Mouse (Mus musculus): ENCODE results near the gene Chst15. TPM values are rescaled to one million over a fixed set of nuclear protein-coding genes. Genes with fewer than 3 reads are reported as not detected.
A peak's percentile ranks its signal among the peaks of the same experiment; 100 is the strongest.

The Chst15 gene
- total RNA-seq, 2 experiments from 2014 or later = 33.0 to 34.1 TPM

DNA sequence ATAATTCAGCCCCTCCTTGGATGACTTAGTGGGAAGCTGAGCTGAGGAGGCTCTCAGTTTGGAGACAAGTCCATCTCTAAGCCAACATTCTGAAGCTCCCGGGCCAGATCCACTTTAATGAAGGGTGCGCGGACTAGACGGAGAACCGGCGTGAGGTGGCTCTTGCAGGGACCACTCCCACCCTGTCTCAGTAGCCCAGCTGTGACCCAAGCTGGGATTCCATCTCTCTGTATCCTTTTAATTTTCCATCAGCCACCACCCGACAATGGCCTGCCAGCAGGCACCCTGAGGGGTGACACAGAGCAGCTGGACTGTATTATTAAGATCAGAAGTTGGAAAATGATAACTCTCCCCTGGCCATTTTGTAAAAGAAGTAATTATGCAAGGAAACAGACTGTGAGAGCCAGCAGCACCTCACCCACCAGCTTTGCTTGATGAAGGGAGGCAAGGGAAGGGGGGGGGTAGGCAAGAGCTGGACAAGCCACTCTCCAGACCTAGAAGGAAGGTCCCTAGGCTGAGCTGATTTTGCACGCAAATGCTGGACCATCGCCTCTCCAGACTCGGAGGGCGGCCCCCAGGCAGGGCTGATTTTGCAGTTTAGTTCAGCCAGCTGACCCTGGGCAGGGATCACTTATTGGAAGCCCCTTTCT, 20.4 kb upstream of the Chst15 start:
- no peak for DNase-seq (ENCODE audit: low spot score in 2 of 2)

DNA sequence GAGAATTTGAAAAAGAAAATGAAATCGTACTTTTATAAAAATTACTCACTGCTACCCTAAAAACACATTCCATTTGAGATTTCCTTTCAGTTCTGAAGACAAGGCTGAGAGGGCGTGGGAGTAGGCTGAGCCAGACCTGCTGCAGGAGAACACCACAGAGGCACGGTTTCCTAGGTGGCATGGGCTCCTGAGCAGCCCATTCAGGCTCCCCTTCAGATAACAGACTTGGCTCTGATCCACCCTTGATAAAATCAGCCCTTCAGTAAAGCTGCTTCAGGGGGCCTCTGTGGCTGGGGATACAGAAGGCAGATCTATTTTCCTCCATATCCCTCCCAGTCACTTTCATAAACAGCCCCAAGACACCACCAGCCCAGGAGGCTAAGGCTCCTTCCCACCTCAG, 19.8 kb upstream of the Chst15 start:
- DNase-seq (ENCODE audit: low spot score in 2 of 2) = no peak

DNA sequence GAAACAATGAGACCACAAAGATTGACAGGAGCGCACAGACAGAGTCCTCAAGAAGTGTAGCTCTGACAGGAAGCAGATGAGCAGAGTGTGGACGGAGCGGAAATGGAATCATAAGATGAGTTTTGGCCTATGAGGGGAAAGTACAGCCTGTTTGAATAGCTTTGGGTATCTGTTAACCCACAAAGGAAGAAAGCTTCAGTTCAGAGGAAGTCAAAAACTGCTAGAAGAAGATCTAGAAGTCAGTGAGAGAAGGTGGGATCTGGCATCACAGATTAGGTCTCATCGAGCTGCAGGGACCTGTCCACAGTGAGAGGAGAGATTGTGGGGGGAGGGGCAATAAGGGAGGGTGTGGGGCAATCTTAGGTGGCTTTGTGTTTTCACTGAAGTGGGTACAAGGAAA, 18.3 kb upstream of the Chst15 start:
- no peak for DNase-seq (ENCODE audit: low spot score in 2 of 2)

GRCm38 (mm10) chr7:132333078-132333477, 16.1 kb upstream of the Chst15 start:
- no peak for DNase-seq (ENCODE audit: low spot score in 2 of 2)

DNA sequence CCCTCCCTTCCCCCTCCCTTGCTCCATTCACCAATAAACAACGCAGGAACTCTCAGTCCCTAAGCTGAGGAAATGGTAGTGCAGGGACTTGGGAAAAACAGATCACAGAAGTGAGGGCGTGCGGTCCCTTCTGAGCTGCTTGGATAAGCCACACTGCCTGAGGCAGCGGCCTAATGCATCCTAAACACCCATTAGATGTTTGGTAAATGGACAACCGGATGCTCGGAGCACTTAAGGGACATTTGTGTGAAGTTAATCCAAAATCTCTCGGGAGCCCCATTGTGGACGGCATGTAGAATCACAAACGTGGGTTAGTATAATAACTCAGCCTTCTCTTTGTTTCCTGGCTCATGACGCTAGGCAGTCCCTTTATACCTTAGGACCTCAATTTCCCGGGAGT, 15.1 kb upstream of the Chst15 start:
- DNase-seq (ENCODE audit: low spot score in 2 of 2) = no peak

DNA sequence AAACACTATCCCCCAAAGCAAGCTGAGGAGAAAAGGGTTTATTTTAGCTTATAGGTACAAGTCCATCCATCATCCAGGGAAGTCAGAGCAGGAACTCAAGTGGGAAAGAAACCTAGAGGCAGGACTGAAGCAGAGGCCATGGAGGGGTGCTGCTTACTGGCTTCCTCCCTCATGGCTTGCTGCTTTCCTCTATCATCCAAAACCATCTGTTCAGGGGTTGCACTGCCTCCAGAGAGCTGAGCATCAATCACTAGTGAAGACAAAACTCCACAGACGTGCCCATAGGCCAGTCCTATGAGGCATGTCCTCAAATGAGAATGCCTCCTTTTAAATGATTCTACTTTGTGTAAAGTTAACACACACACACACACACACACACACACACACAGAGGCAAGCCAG, 13.2 kb upstream of the Chst15 start:
- DNase-seq (ENCODE audit: low spot score in 2 of 2) = no peak

DNA sequence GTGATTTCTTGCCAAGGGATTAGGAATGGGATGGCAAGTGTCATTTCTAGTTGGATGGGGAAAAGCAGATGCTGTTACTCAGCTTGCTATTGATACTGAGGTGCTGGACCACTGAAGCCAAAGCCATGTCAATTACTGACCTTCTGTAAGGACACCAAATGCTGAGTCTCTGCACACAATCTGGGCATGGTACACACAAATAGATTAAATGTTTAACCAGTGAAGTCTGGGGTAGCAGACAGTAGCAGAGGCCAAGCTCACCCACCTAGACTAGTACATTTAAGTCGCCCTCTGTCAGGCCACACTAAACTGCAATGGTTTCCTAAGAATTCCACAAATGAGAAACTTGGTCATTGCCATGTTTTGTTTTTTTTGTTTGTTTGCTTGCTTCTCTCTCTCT, 11.6 kb upstream of the Chst15 start:
- DNase-seq (ENCODE audit: low spot score in 2 of 2) = no peak

DNA sequence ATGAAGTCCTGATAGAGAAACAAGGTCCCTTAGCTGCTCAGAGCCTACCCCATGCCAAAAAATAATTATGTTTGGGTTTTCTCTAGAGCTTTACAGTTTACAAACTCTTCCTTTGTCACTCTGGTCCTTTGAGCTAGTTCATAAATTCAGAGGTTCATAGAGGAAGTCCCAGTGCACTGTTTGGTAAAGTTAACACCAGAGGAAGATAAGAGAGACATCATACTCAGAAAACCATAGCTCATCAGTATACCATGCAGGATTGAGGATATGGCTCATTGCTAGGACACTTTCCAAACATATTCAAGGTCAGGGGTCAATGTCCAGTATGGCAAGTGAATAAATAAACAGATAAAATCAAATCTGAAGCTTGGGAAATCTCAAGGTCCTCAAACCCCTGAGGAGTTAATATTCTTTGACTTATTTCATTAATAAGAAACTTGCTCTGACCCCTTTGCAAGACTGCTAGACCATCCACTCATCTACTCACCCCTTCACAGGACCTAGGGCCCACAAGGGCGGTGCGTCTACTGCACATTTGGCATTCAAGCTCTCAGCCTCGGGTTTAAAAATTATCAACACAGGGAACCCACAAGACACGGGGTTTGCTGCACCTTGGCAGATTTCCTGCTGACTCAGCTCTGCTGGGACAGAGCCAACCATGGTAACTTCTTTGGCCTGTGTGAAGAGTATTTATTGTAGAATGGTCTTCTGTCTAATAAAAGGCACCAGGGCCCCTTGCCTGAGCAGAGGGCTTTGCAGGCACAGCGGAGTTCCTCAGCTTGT, 8.7 kb upstream of the Chst15 start:
- peak; percentile 32 to 39 for DNase-seq (ENCODE audit: low spot score in 2 of 2)

- no peak for DNase-seq (ENCODE audit: low spot score in 2 of 2)
Measured at GRCm38 (mm10) chr7:132323430-132323829, 6.4 kb upstream of the Chst15 start.

DNA sequence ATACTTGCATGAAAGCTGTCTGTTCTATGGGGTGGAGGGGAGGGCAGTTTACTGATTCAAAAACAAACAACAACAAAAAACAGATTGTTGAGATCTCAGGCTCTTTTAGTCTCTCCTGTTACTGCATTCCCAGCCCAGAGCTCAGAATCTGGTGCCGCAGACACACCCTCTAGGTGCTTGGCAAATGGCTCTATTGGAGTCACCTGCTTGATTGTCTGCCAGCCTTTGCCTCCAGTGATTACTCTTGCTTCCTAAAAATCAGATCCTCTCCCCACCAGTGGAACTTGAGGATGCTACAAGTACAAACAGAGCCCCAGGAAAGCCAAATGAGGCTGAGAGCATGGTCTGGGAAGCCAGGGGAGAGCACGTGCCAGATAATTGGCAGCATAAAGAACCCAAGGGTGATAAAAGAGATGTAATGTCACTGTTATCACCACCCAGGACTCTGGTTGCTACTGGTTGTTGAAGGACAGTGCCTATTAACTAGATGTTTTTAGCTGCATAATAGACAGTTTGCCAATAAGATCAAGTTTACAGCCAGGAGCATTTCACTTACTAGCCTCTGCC, 4.4 kb upstream of the Chst15 start:
- no peak for DNase-seq (ENCODE audit: low spot score in 2 of 2)

DNA sequence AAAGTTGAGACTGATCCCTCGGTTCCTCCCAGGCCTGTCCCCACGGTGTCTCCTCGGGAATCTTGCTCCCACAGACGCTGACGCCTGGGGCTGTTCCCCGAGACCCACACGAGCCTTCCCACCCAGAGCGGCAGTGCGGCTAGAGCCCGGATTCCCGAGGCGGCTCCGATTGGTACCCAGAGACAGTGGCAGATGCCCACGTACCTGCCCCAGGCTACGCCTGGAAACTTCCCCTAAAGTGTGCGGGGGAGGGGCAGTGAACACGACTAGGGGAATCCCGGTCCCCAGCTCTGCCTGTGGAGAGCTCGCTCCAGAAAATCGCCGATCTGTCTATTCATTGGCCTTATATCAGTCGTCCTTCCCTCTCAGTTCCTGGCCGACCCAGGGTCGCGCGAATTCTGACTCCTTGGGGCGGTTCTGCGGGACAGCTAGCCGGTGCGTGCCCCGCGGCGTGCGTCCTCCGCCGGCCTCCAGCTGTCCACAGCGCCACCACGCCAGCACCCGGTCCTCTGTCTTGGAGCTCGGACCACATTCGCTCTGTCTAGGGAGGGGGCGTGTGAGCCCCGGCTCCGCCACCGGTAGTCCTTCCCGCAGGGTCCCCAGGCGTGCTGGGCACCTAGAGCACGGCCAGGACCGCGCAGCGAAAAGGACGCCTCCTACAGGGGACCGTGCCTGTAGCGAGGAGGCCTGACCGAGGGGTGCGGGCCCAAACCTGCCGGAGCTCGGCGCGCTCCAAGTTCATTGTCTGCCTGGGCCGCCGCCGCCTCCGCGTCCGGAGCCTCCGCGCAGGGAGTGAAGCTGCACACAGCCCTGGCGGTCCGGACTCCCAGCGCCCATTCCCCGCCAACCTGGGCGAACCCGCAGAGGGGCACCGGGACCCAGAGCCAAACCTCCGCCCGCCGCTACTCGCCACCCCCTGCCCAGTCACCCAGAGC, 660 bp downstream of the Chst15 start:
- peak; percentile 63 to 76 for DNase-seq (ENCODE audit: low spot score in 2 of 2)

DNA sequence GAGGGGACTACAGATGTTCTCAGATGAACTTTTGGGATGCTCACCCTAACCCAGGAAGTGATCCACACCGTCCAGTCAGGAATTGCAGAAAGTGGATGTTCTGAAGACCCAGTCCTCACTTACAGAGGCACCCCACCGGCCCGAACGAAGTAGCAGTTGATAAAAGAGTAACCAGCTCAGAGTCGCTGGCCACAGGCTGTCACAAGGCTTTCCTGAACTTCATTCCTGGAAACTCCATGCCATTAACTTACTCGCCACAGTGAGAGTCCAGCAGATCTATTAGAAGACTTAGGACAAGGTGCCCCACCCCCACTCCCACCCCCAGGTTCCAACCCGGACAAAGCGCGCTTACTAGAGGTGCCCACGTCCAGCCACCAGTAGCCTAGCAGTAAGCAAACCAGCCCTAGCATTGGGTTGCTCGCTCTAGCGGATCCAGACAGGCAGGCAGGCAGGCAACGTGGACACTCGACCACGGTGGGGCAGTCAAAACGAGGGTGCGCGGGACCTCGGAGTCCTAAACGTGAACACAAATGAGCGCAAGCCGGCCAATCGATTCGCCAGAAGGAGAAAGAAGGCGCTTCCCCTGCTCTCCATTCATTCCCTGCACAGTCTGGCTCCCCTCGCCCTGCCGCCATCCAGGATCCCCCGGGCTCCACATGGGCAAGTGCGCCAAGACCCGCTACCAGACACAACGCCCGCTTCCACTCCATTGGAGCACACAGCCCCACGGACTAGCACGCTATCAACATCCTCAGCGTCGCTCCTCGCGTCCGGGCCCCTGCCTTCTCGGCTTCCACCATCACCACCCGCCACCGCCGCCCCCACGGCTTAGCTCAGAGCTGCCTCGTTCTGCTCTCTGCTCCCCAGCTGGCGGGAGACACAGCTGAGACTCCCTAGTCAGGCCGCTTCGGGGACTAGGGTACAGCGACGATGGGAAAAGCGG, 1.6 kb downstream of the Chst15 start:
- peak; percentile 75 to 82 for DNase-seq (ENCODE audit: low spot score in 2 of 2)

- DNase-seq (ENCODE audit: low spot score in 2 of 2) = no peak
Measured at GRCm38 (mm10) chr7:132312396-132312795, 4.6 kb downstream of the Chst15 start.

DNA sequence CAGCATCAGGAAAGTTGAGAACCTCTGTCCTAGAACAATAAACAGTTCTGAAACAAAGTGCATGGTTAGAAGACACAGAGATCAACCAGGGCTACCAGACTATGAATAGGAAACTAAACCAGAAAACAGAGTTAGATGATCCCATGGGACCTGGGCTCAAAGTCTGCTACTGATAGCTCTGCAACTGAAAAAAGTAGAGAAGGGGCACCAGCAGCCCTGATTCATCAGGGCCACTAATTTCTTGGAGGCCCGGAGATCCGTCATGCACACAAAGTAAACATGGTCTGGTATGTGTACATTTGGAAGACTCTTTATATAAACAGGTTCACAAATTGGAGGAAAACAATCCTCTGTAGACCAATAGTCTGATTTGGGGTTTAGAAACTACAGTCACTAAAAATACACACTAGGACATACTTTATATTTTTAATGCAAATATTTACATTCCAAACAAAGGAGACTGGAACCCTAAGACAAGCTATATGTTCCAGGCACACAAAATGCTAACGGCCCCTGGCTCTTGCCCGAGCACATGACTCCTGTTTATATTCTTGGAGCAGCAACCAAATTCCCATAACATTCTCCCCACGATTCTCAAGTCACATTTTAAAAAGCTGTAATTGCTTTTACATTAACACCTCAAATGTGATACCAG, 8.4 kb downstream of the Chst15 start:
- no peak for DNase-seq (ENCODE audit: low spot score in 2 of 2)

- DNase-seq (ENCODE audit: low spot score in 2 of 2) = no peak
Measured at GRCm38 (mm10) chr7:132307722-132308271, 9.2 kb downstream of the Chst15 start.

DNA sequence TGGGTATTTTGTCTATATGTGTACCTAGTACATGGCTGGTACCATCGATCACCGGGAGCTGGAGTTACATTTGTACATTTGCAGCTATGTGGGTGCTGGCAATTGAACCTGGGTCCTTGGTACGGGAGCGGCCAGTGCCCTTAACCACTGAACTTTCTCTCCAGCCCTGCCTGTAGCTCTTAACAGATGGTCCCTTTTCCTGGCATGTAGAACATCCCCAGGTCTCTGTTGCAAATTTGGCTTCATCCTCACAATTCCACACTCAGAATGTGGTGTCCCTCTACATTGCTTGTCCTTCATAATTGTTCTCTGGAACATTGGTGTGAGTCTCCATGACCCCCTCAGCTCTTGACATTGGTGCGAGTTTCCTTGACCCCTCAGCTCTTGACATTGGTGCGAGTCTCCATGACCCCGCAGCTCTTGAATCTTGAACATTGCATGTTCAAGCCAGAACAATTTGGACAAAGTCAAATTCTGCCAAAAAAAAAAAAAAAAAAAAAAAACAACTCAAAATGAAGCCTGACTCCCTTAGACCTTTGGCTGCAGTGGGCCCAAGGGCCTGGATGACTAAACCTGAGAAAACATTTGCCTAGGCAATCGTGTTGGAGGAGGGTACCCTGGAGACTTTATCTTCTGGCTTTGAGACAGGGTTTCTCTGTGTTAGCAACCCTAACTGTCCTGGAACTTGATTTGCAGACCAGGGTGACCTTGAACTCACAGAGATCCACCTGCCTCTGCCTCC, 10.2 kb downstream of the Chst15 start:
- DNase-seq (ENCODE audit: low spot score in 2 of 2) = no peak

DNA sequence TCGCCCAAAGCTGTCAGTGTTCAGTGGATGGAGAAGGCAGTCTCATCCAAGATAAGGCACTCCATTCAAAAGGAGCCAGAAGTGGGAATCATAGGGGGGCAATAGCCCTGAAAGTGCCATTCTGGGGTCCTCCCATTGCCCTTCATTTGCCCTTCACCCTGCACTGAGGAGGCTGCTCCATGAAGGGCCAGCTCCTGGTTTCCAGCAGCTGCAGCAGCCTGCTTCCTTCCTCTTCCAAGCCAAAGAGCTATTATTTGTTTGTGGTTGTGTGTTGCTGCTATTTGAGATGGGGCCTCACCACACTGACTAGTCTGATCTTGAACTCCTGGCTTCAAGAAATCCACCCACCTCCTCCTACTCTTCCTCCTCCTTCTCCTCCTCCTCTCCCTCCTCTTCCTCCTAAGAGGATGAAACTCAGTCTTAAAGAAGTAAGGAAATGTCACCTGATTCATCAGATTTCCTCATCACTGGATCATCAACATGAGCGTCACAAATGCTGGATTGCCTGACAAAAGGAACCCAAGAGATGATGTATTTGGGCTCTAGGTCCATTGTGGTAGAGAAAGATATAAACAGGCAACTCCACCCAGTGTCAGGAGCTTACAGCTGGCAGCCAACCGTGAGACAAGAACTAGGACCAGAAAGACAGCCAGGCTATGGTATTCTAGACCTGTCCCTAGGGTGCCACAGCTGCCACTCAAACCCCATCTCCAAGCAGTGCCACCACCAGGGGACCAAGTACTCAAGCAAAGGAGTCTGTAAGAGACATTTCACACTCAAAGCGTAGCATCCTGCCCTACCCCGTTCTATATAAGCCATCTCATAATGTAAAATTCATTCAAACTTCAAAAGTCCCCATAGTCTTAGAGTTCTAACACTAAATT, 11.3 kb downstream of the Chst15 start:
- DNase-seq (ENCODE audit: low spot score in 2 of 2) = no peak

All from layer of hippocampus, postnatal 10 days (tissue).